Mouse (Mus musculus) ES-E14 (cell line): ENCODE measurements around the gene B230104I21Rik.

Source experiments
- HCFC1 ChIP-seq: IDR thresholded peaks from 2 replicates; pipeline ENCODE4 v1.6.1; 2012; ENCODE audit warnings: low read length, inconsistent platforms, borderline replicate concordance; ENCODE audit not compliant: insufficient read depth
- ZC3H11A ChIP-seq: IDR thresholded peaks from 2 replicates; pipeline ENCODE4 v1.6.1; 2012; ENCODE audit warnings: low read depth, mild to moderate bottlenecking, inconsistent platforms, low read length, borderline replicate concordance

- TF ChIP-seq ZC3H11A: no peak
- no peak for TF ChIP-seq HCFC1
Measured at GRCm38 (mm10) chr4:154390333-154391080, 54.6 kb downstream of the B230104I21Rik start.
